Mouse (Mus musculus) kidney, embryonic 14.5 days (tissue): ENCODE data around the gene Acrv1. TPM values are rescaled to one million over a fixed set of nuclear protein-coding genes. Genes with fewer than 3 reads are reported as not detected.

Experiments used
- ATAC-seq: fragments of 200-750 bp; cut with Nextera tagmentation; 2 replicates; pipeline ENCODE4 v1.8.0; 2017; ENCODE audit warnings: moderate number of reproducible peaks, mild to moderate bottlenecking, moderate TSS enrichment, moderate library complexity; ENCODE audit not compliant: low FRiP score, low TSS enrichment
- H3K27ac ChIP-seq: fragments of 300-500 bp; sonication (generic); 2 replicates; pipeline ENCODE4 v1.5.1; 2014; ENCODE audit warnings: low read depth, mild to moderate bottlenecking, low read length, moderate library complexity, mixed read lengths
- H3K27me3 ChIP-seq: fragments of 300-500 bp; sonication (generic); 2 replicates; pipeline ENCODE4 v1.6.1; 2014; ENCODE audit warnings: mild to moderate bottlenecking, low read length; ENCODE audit not compliant: control insufficient read depth, insufficient read depth
- H3K36me3 ChIP-seq: fragments of 300-500 bp; sonication (generic); 2 replicates; pipeline ENCODE4 v1.6.1; 2014; ENCODE audit warnings: low read length, mixed read lengths; ENCODE audit not compliant: control insufficient read depth, insufficient read depth
- H3K4me1 ChIP-seq: fragments of 300-500 bp; sonication (generic); 2 replicates; pipeline ENCODE4 v1.6.1; 2014; ENCODE audit warnings: low read length, mixed read lengths; ENCODE audit not compliant: control insufficient read depth, insufficient read depth
- H3K4me2 ChIP-seq: fragments of 300-500 bp; sonication (generic); replicated peaks from 2 replicates; pipeline ENCODE4 v1.6.1; 2014; ENCODE audit warnings: low read depth, mild to moderate bottlenecking, low read length
- H3K4me3 ChIP-seq: fragments of 300-500 bp; sonication (generic); 2 replicates; pipeline ENCODE4 v1.5.1; 2014; ENCODE audit warnings: mild to moderate bottlenecking, low read length
- H3K9ac ChIP-seq: fragments of 300-500 bp; sonication (generic); 2 replicates; pipeline ENCODE4 v1.6.1; 2014; ENCODE audit warnings: low read depth, mild to moderate bottlenecking, low read length, moderate library complexity
- H3K9me3 ChIP-seq: fragments of 300-500 bp; sonication (generic); 2 replicates; pipeline ENCODE4 v1.6.1; 2016; ENCODE audit warnings: low read length; ENCODE audit not compliant: control insufficient read depth
- WGBS: fragments of 180-500 bp; shearing (Covaris S2); extraction: QIAGEN DNeasy Blood & Tissue Kit; methylation state at CpG from one replicate; pipeline ENCODE4 v1.1.7; 2014; 5-methylcytosine and 5-hydroxymethylcytosine counted together
- polyA plus RNA-seq: library from polyadenylated mRNA; unstranded; fragments of >200 nt; fragmentation: Nextera tagmentation; extraction: Ambion mirVana; gene quantifications from 2 replicates; pipeline ENCODE4 v1.2.1, GENCODE M21; 2014

The Acrv1 gene
- polyA plus RNA-seq, 1 experiment from 2014 or later, result not detected

DNA sequence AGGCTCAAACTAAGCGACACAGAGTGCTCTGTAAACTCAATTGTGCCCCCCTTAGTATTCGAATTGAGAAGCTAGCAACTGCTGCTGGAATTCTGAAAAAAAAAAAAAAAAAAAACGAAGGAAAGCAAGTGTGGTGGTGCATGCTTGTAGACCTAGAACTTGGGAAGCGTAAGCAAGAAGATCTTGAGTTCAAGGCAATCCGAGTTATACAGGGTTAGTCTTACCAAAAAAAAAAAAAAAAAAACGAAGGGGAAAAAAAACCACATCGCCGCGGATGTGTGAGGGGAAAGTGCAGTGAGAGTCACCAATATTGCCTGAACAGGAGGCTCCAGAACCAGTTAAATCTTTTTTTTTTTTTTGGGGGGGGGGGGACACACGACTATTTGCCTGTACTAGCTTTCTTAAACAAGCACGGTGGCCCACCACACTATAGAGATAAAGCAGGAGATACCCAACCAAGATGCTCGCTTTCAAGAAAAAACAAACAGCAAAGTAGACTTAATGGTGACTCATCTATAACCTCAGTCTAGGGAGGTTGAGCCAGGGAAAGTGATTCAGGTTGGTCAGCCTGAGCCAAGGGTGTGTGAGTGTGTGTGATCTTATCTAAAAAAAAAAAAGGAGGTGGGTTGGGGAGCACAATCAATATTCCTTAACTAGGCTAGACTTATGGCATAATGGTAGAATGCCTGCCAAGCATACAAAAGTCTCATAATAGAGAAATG is 34.2 kb downstream of the Acrv1 start, which contains the start of gene Chek1:
TSS of gene Chek1 (minus strand) at position 32 of the 722 bp plus-strand sequence.
- Histone ChIP-seq H3K4me3 (peak within 1 kb of the TSS; percentile 75), H3K36me3 (peaks cover 29% of the 10 kb centered on the region), H3K27me3 (no peaks in the 10 kb centered on the region), H3K4me2 (peak within 1 kb of the TSS; percentile 89), H3K4me1 (no peaks in the 10 kb centered on the region; the same call in 1 of the 2 replicates), H3K9ac (peak within 1 kb of the TSS; percentile 81), H3K9me3 (no peaks in the 10 kb centered on the region), H3K27ac (peak within 1 kb of the TSS; percentile 95)
- 6% methylated on average over 12 of the region's 12 CpGs for WGBS
- ATAC-seq, result no peak; the same call in 1 of the 2 replicates

Other genes with a start within 250 kb of the Acrv1 start
- not detected in 2 replicates for gene Gm9513, start 217.6 kb upstream of the Acrv1 start, polyA plus RNA-seq
- not detected in 2 replicates for gene Gm5615, start 151.3 kb upstream of the Acrv1 start, polyA plus RNA-seq
- gene Gm17689, start 110.6 kb upstream of the Acrv1 start, polyA plus RNA-seq, result not detected in 2 replicates
- not detected in 2 replicates for gene A630095E13Rik, start 49.8 kb upstream of the Acrv1 start, polyA plus RNA-seq
- 38.4 and 44.7 TPM in 2 replicates for gene Chek1, start 33.8 kb downstream of the Acrv1 start, polyA plus RNA-seq
- gene Stt3a, start 74.5 kb downstream of the Acrv1 start, polyA plus RNA-seq, result 179 and 240 TPM in 2 replicates
- 49.2 and 72.4 TPM in 2 replicates for gene Ei24, start 104.2 kb downstream of the Acrv1 start, polyA plus RNA-seq
- gene Fez1, start 128.6 kb downstream of the Acrv1 start, polyA plus RNA-seq, result 5.4 and 5.5 TPM in 2 replicates